Mouse (Mus musculus) kidney, adult 9 months (tissue): ENCODE data around the gene Mllt6.

ENCODE experiments used
- DNase-seq: peaks from one replicate; pipeline ENCODE4 v3.0.0; 2022

The Mllt6 gene

GRCm38 (mm10) chr11:97669268-97669667, 6.1 kb downstream of the Mllt6 start:
- no peak for DNase-seq

GRCm38 (mm10) chr11:97669829-97670228, 6.6 kb downstream of the Mllt6 start:
- peak; percentile 55 for DNase-seq

GRCm38 (mm10) chr11:97670234-97671176, 7.3 kb downstream of the Mllt6 start:
- no peak for DNase-seq

GRCm38 (mm10) chr11:97671177-97671527, 7.9 kb downstream of the Mllt6 start:
- DNase-seq: no peak

- DNase-seq: no peak
These were observed 9.9 kb downstream of the Mllt6 start for GRCm38 (mm10) chr11:97673148-97673547.

- no peak for DNase-seq
These were observed 13.0 kb downstream of the Mllt6 start for GRCm38 (mm10) chr11:97676050-97676754.

- no peak for DNase-seq
These were observed 14.2 kb downstream of the Mllt6 start for GRCm38 (mm10) chr11:97677381-97677780.

- DNase-seq: no peak
These were observed 14.6 kb downstream of the Mllt6 start for GRCm38 (mm10) chr11:97677842-97678241.

GRCm38 (mm10) chr11:97678301-97678700, 15.1 kb downstream of the Mllt6 start:
- no peak for DNase-seq

- no peak for DNase-seq
These were observed 17.2 kb downstream of the Mllt6 start for GRCm38 (mm10) chr11:97680430-97680829.

GRCm38 (mm10) chr11:97682504-97683055, 19.4 kb downstream of the Mllt6 start:
- DNase-seq: no peak

GRCm38 (mm10) chr11:97684063-97684680, 21.0 kb downstream of the Mllt6 start:
- no peak for DNase-seq

- DNase-seq: peak; percentile 34
These were observed 21.6 kb downstream of the Mllt6 start for GRCm38 (mm10) chr11:97684766-97685165.

GRCm38 (mm10) chr11:97685613-97686321, 22.6 kb downstream of the Mllt6 start, which contains the start of gene Cisd3:
Gene Cisd3 (plus strand): TSS chr11:97685826.
- DNase-seq: peak; percentile 98

- no peak for DNase-seq
These were observed 23.2 kb downstream of the Mllt6 start for GRCm38 (mm10) chr11:97686322-97686908.

- peak; percentile 78 for DNase-seq
These were observed 23.8 kb downstream of the Mllt6 start for GRCm38 (mm10) chr11:97687061-97687460.

- DNase-seq: peak; percentile 52
These were observed 26.6 kb downstream of the Mllt6 start for GRCm38 (mm10) chr11:97689861-97690260.

- no peak for DNase-seq
These were observed 31.2 kb downstream of the Mllt6 start for GRCm38 (mm10) chr11:97694435-97694834.

- peak; percentile 66 for DNase-seq
These were observed 31.9 kb downstream of the Mllt6 start for GRCm38 (mm10) chr11:97694921-97695711.

GRCm38 (mm10) chr11:97695712-97696401, 32.6 kb downstream of the Mllt6 start:
- DNase-seq: no peak

- DNase-seq: no peak
These were observed 33.5 kb downstream of the Mllt6 start for GRCm38 (mm10) chr11:97696669-97697068.
